Mouse (Mus musculus): ENCODE data around the gene S100a11. TPM values are rescaled to one million over a fixed set of nuclear protein-coding genes. Genes with fewer than 3 reads are reported as not detected.
"Not testable (repeated sequence)": the region's sequence is repeated elsewhere in the genome, so short reads cannot be mapped to it uniquely, and the experiment has no call there.

Gene S100a11
- 20.6 and 23.9 TPM in 2 replicates for polyA plus RNA-seq (2012; rRNA removed)

DNA sequence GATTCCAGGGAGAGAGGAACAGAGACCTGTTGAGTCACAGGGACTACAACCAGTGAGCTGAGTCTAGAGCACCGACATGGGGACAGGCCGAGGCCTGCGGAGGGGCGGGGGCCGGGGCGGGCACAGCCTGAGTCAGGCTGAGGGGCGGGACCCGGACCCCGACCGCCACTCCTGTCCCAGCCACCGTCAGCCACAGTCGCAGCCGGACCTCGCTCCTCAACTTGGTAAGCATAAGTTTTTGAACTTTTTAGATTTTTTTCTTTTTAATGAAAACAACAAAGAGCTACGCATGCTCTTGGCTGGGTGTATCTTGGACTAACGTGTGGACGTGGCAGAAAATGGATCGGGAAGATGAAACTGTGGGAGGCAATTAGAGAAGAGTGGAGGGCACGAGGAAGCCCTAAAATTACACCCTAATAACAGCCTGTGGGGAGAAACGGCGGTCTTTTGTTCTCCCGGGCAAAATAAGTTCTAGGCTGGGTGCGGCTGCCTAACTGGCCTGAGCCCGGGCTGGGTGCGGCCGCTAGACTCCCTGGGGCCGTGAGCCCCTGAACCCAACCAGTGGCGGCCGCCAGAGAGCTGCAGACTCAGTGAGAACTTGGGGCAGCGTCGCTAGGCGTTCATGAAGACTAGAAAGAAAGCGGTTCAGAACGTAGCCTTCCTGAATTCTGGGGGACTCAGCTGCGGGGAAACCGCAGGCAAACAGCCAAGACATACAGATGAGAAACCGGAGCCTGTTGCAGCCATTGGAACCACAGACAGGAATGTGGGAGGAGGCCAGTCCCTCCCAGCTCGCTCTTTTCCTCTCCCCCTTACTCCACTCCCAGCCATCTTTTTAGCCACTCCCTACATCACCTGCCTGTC is at the start of gene S100a11:
S100a11 (plus strand) TSS at position 159 of the 864 bp plus-strand sequence.
- DNase-seq (ENCODE audit: extremely low spot score in 1 of 2, low spot score in 1 of 2) = peak in 1 of 2 experiments; percentile 8

DNA sequence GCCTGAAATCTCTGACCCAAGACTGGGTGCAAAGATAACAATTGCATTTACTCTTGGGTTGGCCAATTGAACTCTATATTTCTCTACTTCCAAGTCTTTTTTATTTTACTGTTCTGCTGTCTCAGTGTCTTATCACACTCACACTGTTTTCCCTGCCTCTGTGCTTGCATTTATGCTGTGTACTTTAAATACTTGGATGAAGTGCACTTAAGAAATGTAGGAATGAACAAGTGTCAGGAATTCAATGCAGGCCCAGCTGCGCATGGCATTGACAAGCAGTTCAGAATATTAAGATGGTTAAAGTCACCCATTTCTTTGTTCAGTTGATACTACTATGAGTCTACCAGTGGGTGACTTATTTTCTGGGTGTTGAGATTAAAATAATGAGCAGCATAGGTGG is 40.2 kb upstream of the S100a11 start:
- DNase-seq (ENCODE audit: extremely low spot score in 1 of 2, low spot score in 1 of 2) = no peak

DNA sequence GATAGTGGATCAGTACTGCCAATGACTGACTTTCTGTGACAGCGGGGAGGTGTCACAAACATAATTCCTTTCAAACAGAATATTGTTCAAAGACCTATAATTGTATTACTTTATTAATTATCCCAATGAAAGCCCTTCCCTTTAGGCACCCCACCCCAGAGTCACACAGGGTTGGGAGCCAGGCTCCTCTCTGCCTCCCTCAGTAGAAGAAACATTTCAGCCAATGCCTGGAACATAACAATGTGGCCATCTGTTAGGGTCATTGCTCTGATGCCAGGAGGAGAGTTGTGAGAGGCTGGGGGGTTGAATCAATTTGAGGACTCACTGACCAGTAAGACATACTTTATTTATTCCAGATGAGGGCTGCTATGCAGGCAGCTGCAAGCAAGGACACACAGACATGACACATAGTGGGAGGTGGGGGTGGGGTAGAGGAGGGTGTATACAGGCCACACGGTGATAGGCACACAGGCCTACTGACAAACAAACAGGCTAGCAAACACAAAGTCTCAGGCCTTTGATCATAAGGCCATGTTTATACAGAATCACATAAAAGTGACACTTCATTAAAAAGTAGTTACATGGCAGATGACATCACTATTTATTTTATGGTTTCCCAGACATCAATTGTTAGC is 38.2 kb upstream of the S100a11 start:
- DNase-seq (ENCODE audit: extremely low spot score in 1 of 2, low spot score in 1 of 2) = no peak

DNA sequence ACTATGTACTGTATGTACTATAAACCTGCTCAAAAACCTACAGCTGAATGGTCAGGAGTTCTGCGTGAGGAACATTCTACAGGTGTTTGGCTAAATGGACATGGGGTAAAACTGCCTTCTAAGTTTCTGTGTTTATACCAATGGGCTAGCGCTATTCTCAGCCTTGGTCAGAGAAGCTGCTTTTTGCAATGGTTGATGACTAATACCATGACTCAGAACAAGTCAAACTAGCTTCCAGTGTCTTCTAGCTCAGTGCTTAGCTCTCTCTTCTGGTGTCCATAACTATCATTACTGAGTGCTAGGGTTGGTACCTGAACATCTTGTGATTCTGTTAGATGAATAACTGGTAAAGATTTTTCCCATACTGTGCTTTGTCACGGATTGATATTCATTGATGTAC is 34.7 kb upstream of the S100a11 start:
- no peak for DNase-seq (ENCODE audit: extremely low spot score in 1 of 2, low spot score in 1 of 2)

DNA sequence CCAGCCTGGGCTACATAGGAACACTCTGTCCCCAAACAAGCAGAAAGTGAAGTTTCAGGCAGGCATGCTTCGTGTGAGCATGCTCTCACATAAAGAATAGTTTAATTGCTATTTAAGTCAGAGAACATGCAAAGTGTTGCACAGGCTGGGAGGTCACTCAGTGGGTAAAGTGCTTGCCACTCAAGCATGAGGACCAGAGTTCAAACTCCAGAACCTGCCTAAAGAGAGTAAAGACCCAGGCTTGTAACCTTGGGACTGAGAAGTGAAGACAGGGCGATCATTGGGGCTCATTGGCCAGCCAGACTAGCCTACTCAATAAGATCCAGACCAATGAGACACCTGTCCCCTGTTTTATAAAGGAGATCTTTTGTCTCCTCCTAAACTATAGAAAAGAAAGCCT is 31.7 kb upstream of the S100a11 start:
- DNase-seq (ENCODE audit: extremely low spot score in 1 of 2, low spot score in 1 of 2) = no peak

DNA sequence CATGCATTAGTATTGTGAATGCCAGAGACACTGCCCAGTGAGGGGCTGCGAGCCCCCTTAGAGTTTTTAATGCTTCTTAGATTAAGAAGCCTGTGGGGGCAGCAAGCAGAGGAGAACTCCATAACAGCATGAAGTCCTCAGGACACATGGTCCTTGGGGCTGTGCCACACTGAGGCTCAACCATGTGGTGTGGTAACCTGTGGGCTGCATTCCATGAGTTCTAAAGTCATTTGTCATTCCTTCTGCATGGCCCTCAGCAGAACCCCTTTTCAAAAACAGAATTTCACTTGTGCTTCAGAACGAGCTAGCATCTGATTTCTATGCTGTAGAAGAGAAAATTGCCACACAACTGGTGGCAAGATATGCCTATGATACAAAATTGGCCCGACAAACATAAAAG is 28.1 kb upstream of the S100a11 start:
- DNase-seq (ENCODE audit: extremely low spot score in 1 of 2, low spot score in 1 of 2) = no peak

DNA sequence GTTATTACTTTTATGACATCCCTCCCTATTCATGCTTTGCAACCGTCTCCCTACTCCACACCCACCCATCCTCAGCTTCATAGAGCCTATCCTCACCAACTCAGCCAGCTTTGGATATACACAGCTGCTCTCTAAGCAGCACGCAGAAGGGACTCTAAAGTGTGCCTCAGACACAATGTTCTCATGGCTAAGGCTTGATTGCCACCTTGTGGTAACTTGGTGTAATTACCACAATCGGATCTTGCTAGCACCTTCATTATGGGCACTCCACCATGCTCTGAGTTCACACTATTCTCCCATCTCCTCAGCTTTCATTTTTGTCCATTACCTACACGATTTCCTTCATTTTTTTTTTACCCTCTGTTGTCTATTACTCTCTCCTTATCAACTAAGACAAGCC is 26.3 kb upstream of the S100a11 start:
- peak; percentile 35 to 80 for DNase-seq (ENCODE audit: extremely low spot score in 1 of 2, low spot score in 1 of 2)

DNA sequence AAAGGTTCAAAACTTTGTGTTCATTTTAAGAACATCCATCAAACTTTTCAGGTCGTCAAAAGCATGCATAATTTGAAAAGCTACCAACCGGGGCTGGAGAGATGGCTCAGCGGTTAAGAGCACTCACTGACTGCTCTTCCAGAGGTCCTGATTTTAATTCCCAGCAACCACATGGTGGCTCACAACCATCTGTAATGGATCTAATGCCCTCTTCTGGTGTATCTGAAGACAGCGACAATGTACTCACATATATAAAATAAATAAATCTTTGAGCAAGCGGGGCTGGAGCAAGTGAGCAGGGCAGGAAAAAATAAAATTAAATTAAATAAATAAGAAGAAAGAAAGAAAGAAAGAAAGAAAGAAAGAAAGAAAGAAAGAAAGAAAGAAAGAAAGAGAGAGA is 25.5 kb upstream of the S100a11 start:
- not testable (repeated sequence) for DNase-seq (ENCODE audit: extremely low spot score in 1 of 2, low spot score in 1 of 2)

DNA sequence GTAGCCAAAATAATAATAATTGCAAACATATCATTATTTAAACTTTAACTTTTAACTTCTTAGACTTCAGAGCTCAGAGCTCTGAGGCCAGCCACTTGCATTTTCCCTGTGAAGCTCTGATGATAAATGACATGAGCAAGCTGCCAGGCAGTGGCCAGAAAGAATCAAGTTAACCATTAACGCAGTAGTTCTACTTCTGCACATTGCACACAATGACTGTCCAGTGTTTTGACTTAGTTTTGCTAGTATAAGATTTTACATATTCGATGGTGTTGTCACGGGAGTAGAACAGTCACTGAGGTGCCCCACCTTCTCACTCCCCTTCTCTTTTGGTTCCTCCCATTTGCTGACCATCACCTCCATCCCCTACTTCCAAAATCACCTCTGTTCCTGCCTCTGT is 23.2 kb upstream of the S100a11 start:
- DNase-seq (ENCODE audit: extremely low spot score in 1 of 2, low spot score in 1 of 2) = no peak

DNA sequence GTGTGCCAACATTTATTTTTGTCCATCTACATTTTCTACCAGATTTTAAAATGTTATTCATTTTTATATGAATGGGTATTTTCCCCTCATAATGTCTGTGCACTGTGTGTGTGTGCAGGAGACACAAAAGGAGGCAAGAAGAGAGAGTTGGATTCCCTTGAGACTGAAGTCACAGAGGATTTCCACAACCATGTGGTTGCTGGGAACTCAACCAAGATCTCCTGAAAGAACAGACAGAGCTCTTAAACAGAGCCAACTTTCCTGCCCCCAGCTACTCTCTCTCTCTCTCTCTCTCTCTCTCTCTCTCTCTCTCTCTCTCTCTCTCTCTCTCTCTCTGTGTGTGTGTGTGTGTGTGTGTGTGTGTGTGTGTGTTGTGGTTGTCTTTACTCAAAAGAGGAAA is 21.2 kb upstream of the S100a11 start:
- DNase-seq (ENCODE audit: extremely low spot score in 1 of 2, low spot score in 1 of 2) = no peak

DNA sequence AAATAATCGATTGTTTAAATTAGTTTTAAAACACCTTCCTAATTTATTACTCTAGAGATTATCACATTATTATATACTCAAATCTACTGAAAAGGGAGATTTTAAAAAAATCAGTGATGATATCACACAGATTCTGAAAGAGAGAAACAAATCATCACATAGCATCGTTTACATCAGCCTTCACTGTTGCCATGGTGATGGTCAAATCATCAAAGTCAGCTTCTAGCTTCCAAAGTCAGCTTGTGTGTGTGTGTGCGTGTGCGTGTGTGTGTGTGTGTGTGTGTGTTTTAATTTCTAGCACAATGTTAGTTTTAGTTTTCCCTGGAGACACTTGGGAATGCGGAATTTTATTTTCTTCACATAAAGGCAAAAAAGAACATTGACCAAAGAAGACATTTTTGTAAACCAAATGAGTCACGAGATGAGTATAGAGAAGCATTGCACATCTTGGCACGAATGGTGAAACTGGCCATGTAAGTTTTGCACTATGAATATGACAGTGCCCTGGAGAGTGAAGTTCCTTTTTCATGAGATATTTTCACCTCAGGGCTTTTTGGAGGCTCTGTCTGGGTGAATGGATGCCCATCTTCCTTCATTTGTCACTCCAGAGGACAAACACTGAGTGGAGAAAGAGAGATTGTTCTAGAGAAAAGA is 15.6 kb upstream of the S100a11 start:
- DNase-seq (ENCODE audit: extremely low spot score in 1 of 2, low spot score in 1 of 2) = no peak

DNA sequence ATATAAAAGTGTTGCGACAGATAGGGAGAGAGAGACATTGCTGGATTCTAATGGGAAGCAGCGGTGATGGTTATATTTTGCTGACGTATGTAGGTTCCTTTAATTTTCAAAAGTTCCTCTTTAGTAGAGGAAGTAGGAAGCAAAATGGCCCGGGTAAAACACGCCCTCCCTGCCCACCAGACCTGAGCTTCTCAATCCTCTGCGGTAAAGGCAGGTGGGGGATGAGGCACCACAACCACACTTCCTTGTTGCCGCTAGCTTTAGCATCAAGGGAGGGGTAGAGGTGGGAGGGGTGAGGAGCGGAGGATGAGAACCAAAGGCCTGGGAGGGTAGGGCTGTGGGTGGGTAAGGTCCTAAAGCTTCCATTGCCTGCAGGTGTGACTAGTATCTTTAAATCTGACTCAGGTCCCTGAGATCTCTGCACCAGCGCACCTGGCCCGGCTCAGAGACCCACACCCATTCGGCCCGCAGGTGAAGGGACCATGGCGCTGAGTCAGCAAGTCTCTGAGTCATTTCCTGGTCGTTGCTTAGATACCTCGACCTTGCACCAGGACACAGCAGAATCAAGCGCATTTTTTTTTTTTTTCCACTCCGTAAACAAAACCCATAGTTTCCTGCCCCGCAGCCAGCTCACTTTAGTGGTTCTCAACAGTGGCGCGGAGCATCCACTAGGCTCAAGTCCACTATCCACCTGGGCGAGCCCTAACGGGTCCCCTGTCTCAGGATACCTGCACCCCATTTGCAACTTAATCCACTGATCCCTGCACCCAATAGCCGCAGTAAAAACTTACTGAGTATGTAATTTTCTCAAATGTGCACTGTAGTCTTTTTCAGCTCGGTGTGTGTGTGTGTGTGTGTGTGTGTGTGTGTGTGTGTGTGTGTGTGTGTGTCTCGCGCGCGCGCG is 14.1 kb upstream of the S100a11 start:
- DNase-seq (ENCODE audit: extremely low spot score in 1 of 2, low spot score in 1 of 2) = no peak

DNA sequence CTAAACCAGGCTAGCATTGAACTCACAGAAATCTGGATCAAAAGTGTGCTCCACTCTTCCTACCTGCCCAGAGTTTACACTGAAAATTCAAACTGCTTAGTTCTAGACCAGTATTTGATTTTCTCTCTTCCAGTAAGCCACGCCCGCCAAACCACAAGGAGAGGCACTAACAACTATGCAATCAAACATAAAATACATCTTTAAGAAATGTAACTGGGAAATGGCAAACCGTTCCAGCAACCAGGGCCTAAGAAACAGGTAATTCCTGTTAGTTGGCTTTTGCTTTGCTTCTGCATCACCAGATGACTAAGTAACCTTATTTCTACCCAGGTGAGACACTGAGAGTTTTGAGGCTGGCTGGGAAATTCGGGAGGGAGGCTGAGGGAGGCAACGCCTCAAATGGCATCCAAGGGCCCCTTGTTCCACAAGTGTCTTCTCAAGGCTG is 13.4 kb upstream of the S100a11 start:
- no peak for DNase-seq (ENCODE audit: extremely low spot score in 1 of 2, low spot score in 1 of 2)

DNA sequence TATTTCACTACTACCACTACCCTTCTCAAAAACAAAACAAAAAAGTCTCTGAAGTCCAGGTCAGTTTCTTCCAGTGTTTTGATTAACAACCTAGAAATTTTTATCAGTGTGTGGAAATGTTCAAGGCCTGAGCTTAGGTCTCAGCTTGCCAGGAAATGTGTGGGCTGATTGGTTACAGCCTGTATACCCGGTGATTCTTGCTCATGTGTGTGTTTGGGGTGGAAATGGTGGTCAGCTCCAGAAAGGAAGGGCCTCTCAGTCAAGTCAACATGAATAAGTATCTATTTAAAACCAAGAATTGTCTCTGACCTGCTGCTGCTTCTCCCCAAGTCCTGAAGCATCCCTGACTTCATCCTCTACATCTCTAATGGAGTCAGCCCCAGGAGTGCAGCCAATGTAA is 11.0 kb upstream of the S100a11 start:
- DNase-seq (ENCODE audit: extremely low spot score in 1 of 2, low spot score in 1 of 2) = no peak

DNA sequence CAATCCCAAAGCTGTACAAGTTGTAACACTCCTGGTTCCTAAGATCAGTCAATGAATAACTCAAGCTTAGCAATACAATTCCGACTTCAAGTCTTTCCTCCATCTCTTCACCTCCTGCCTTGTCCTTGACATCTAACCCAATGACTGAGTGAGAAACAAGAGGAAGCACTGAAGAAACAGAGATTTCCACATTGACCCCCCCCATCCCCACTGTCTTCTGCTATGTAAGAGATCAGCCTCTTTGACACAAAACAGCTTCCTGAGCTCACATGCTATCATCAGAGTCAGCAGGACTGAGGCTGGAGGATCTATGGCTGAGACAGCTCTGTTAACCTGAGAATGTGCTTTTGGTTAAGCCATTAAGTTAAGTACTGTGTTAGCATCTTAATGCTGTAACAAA is 9.3 kb upstream of the S100a11 start:
- no peak for DNase-seq (ENCODE audit: extremely low spot score in 1 of 2, low spot score in 1 of 2)

DNA sequence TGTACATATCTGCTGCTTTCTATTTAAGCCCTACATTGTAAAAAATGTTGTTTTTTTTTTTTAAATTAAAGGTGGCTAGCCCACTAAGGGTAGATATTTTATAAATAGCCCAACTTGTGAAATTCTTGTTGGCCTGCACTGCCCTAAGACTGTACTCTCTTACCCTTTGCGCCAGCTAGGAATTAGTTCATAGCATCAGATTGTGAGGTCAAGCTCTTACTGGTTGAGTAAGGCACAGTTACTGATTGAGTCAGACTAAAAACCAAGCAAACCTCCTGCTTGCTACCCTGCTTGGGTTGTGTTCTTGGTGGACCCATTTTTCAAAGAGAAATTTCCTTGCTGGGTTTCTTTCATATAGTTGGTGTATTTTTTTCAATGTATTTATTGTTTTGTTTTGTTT is 8.5 kb upstream of the S100a11 start:
- DNase-seq (ENCODE audit: extremely low spot score in 1 of 2, low spot score in 1 of 2) = no peak

DNA sequence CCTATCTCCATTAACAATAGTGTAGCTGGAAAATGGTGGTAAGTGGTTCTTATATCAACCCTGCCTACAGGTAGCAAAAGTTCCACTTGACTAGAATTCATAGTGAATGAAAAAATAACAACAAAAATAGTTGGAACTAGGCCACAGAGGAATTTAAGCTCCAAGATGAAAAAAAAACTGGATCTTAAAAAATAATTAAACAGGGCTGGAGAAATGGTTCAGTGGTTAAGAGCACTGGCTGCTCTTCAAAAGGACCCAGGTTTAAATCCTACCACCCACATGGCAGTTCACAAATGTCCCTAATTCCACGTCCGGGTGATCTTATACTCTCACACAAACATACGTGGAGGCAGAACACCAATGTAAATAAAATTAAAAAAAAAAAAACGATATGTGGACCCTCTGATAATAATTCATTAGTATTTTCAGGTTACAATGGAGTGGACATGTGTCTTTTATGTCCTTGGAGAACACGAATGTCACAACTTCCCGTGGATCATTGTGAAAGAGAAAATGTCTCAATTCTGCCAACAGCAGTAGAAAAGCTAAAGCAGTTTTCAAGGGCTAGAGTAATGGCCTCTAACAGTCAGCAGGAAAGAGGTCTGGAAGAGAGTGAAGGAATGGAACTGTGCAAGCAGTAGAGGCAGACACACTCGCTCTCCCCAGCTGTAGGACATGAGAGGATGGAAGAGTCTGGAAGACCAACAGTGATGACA is 7.7 kb upstream of the S100a11 start:
- DNase-seq (ENCODE audit: extremely low spot score in 1 of 2, low spot score in 1 of 2) = no peak

DNA sequence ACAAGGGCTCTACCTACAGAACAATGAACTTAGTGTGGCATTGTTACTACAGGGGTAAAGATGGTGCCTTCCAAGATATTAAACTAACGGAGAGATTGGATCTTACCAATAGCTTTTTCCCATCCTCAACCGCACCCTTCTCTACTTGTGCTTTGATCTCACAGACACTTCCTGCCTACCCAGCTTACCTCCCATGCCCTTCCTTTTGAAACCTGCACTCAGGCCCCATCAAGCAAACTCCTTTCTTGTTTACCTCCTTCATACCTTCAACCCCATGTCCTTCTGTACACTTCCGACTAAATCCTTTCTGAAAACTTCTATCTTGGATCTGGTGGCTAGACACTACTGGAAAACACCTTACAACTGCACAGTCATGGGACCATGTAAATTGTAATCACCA is 5.7 kb upstream of the S100a11 start:
- no peak for DNase-seq (ENCODE audit: extremely low spot score in 1 of 2, low spot score in 1 of 2)

DNA sequence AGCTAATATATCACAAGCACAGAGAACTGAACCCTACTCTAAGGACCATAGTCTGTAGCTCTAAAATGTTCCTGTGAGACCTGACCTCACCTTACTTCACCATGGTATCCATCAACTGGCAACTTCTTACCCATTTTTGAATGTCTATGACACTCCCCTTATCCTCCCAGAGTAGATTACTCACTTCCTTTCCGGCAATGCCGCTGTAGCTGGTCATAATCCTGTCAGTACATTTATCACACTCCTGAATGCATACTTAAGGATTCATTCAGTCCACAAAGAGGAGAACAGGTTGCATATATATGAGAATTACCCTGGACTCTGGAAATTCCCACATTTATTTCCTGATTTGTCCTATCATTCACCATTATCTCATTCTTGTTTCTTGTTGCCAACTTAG is 2.9 kb upstream of the S100a11 start:
- DNase-seq (ENCODE audit: extremely low spot score in 1 of 2, low spot score in 1 of 2) = no peak

DNA sequence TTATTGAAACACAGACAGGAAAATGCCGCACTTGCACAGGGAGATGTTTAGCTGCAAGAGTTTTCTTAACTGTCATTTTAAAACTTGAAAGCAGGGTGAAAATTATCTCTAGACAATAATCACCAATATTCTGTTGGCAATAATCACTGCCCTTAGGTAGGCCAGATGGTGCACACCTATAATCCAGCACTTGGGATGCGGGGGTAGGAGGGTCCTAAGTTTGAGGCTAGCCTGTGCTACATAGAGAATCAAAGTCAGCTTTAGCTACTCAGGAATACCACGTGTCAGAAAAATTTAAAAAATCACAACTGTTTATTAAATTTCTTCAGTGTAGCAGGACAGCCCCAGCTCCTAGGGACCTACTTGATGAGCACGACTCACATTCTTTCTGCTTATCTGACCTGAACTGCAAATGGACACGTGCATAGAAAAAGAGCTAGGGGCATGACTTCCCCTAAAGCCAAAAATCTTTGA is 395 bp upstream of the S100a11 start:
- DNase-seq (ENCODE audit: extremely low spot score in 1 of 2, low spot score in 1 of 2) = no peak
